Mouse (Mus musculus) limb, embryonic 15.5 days (tissue): ENCODE data around the gene Cep135. TPM values are rescaled to one million over a fixed set of nuclear protein-coding genes. Genes with fewer than 3 reads are reported as not detected.

ENCODE experiments used
- ATAC-seq: fragments of 200-750 bp; cut with Nextera tagmentation; 2 replicates; pipeline ENCODE4 v1.8.0; 2017; ENCODE audit warnings: low read depth, moderate TSS enrichment; ENCODE audit not compliant: insufficient number of reproducible peaks, low FRiP score, low TSS enrichment
- H3K27ac ChIP-seq: fragments of 300-500 bp; sonication (generic); 2 replicates; pipeline ENCODE4 v1.5.1; 2015; ENCODE audit warnings: moderate library complexity, mild to moderate bottlenecking, inconsistent platforms
- H3K27me3 ChIP-seq: fragments of 300-500 bp; sonication (generic); 2 replicates; pipeline ENCODE4 v1.6.1; 2015; ENCODE audit warnings: inconsistent platforms
- H3K36me3 ChIP-seq: fragments of 300-500 bp; sonication (generic); 2 replicates; pipeline ENCODE4 v1.6.1; 2015; ENCODE audit warnings: inconsistent platforms
- H3K4me1 ChIP-seq: fragments of 300-500 bp; sonication (generic); 2 replicates; pipeline ENCODE4 v1.6.1; 2015; ENCODE audit warnings: inconsistent platforms
- H3K4me2 ChIP-seq: fragments of 300-500 bp; sonication (generic); 2 replicates; pipeline ENCODE4 v1.6.1; 2015; ENCODE audit warnings: mild to moderate bottlenecking, inconsistent platforms
- H3K4me3 ChIP-seq: fragments of 300-500 bp; sonication (generic); 2 replicates; pipeline ENCODE4 v1.5.1; 2015; ENCODE audit warnings: mild to moderate bottlenecking, inconsistent platforms
- H3K9ac ChIP-seq: fragments of 300-500 bp; sonication (generic); 2 replicates; pipeline ENCODE4 v1.6.1; 2015; ENCODE audit warnings: inconsistent platforms
- H3K9me3 ChIP-seq: fragments of 300-500 bp; sonication (generic); 2 replicates; pipeline ENCODE4 v1.6.1; 2016; ENCODE audit warnings: inconsistent platforms
- WGBS: fragments of 180-500 bp; shearing (Covaris S2); methylation state at CpG from one replicate; pipeline ENCODE4 v1.1.7; 2015; 5-methylcytosine and 5-hydroxymethylcytosine counted together
- polyA plus RNA-seq: library from polyadenylated mRNA; unstranded; fragments of >200 nt; fragmentation: Nextera tagmentation; extraction: Ambion mirVana; gene quantifications from 2 replicates; pipeline ENCODE4 v1.2.1, GENCODE M21; 2015

The Cep135 gene
- polyA plus RNA-seq, 1 experiment from 2014 or later, result 6.2 TPM

GRCm38 (mm10) chr5:76649897-76650296 lies 61.4 kb downstream of the Cep135 start:
- 68% methylated on average over 4 of the region's 4 CpGs for WGBS
- Histone ChIP-seq H3K27ac (no peak overlapping the region), H3K4me3 (no peak overlapping the region), H3K36me3 (no peaks in the 10 kb centered on the region), H3K4me1 (no peaks in the 10 kb centered on the region), H3K9me3 (no peaks in the 10 kb centered on the region), H3K4me2 (no peak overlapping the region), H3K9ac (no peak overlapping the region), H3K27me3 (no peaks in the 10 kb centered on the region)
- ATAC-seq, result no peak

GRCm38 (mm10) chr5:76651151-76651725 lies 62.7 kb downstream of the Cep135 start:
- no peaks in the 10 kb centered on the region for H3K9me3 ChIP-seq
- no peak for ATAC-seq
- H3K9ac ChIP-seq, result no peak overlapping the region
- no peaks in the 10 kb centered on the region for H3K36me3 ChIP-seq
- H3K4me2 ChIP-seq, result no peak overlapping the region
- no peaks in the 10 kb centered on the region for H3K27me3 ChIP-seq
- WGBS, result 65% methylated on average over 5 of the region's 5 CpGs
- H3K4me1 ChIP-seq, result no peaks in the 10 kb centered on the region
- H3K4me3 ChIP-seq, result no peak overlapping the region
- H3K27ac ChIP-seq, result no peak overlapping the region

GRCm38 (mm10) chr5:76656212-76656611 lies 67.7 kb downstream of the Cep135 start, which contains the start of gene C530008M17Rik:
TSS of gene C530008M17Rik (plus strand) at chr5:76656512.
- ATAC-seq, result no peak
- no peaks in the 10 kb centered on the region for H3K36me3 ChIP-seq
- no peaks in the 10 kb centered on the region for H3K27me3 ChIP-seq
- peaks cover 8% of the 10 kb centered on the region for H3K4me1 ChIP-seq
- peak within 1 kb of the TSS; percentile 74 for H3K4me3 ChIP-seq
- peak within 1 kb of the TSS; percentile 72 for H3K27ac ChIP-seq
- H3K9ac ChIP-seq, result peak within 1 kb of the TSS; percentile 82; the same call in 1 of the 2 replicates
- peak within 1 kb of the TSS; percentile 94 for H3K4me2 ChIP-seq
- no peaks in the 10 kb centered on the region for H3K9me3 ChIP-seq
- WGBS, result 79% methylated on average over 2 of the region's 2 CpGs

- peak overlapping the region; percentile 74 for H3K4me3 ChIP-seq
- peak overlapping the region; percentile 82 for H3K9ac ChIP-seq
- peak overlapping the region; percentile 94 for H3K4me2 ChIP-seq
- H3K36me3 ChIP-seq, result no peaks in the 10 kb centered on the region
- under 1% methylated on average over 70 of the region's 80 CpGs for WGBS
- no peaks in the 10 kb centered on the region for H3K27me3 ChIP-seq
- H3K4me1 ChIP-seq, result peaks cover 11% of the 10 kb centered on the region
- peak overlapping the region; percentile 72 for H3K27ac ChIP-seq
- H3K9me3 ChIP-seq, result no peaks in the 10 kb centered on the region
- peak; percentile 85 for ATAC-seq
Measured at GRCm38 (mm10) chr5:76657245-76658083, 69.0 kb downstream of the Cep135 start.

- Histone ChIP-seq H3K27me3 (no peaks in the 10 kb centered on the region), H3K9ac (peak overlapping the region; percentile 82), H3K27ac (peak overlapping the region; percentile 72), H3K36me3 (no peaks in the 10 kb centered on the region), H3K4me2 (peak overlapping the region; percentile 94), H3K4me3 (peak overlapping the region; percentile 74), H3K9me3 (no peaks in the 10 kb centered on the region), H3K4me1 (peaks cover 11% of the 10 kb centered on the region)
- WGBS, result 2% methylated on average over 38 of the region's 38 CpGs
- ATAC-seq, result 0 out of 2 replicates have a peak, but pooled peaks have one; percentile 5
Measured at GRCm38 (mm10) chr5:76658084-76658934, 69.8 kb downstream of the Cep135 start.

- WGBS, result 80% methylated on average over 8 of the region's 8 CpGs
- ATAC-seq, result no peak
- no peaks in the 10 kb centered on the region for H3K36me3 ChIP-seq
- H3K27ac ChIP-seq, result no peak overlapping the region
- no peak overlapping the region for H3K9ac ChIP-seq
- H3K4me2 ChIP-seq, result no peak overlapping the region
- H3K27me3 ChIP-seq, result no peaks in the 10 kb centered on the region
- peaks cover 11% of the 10 kb centered on the region for H3K4me1 ChIP-seq
- no peak overlapping the region for H3K4me3 ChIP-seq
- no peaks in the 10 kb centered on the region for H3K9me3 ChIP-seq
Measured at GRCm38 (mm10) chr5:76659958-76660635, 71.6 kb downstream of the Cep135 start.

- WGBS, result 53% methylated on average over 4 of the region's 4 CpGs
- no peak overlapping the region for H3K9ac ChIP-seq
- H3K27me3 ChIP-seq, result no peaks in the 10 kb centered on the region
- no peak overlapping the region for H3K4me2 ChIP-seq
- H3K9me3 ChIP-seq, result no peaks in the 10 kb centered on the region
- no peak for ATAC-seq
- no peak overlapping the region for H3K27ac ChIP-seq
- no peaks in the 10 kb centered on the region for H3K36me3 ChIP-seq
- H3K4me1 ChIP-seq, result peaks cover 11% of the 10 kb centered on the region
- H3K4me3 ChIP-seq, result no peak overlapping the region
Measured at GRCm38 (mm10) chr5:76661310-76661709, 72.8 kb downstream of the Cep135 start.

GRCm38 (mm10) chr5:76664936-76665335 lies 76.4 kb downstream of the Cep135 start:
- no peak overlapping the region for H3K27ac ChIP-seq
- H3K27me3 ChIP-seq, result no peaks in the 10 kb centered on the region
- H3K9me3 ChIP-seq, result no peaks in the 10 kb centered on the region
- WGBS, result 68% methylated on average over 7 of the region's 7 CpGs
- no peak for ATAC-seq
- no peak overlapping the region for H3K4me2 ChIP-seq
- no peak overlapping the region for H3K4me3 ChIP-seq
- H3K4me1 ChIP-seq, result peaks cover 6% of the 10 kb centered on the region
- no peaks in the 10 kb centered on the region for H3K36me3 ChIP-seq
- H3K9ac ChIP-seq, result no peak overlapping the region

GRCm38 (mm10) chr5:76665421-76665820 lies 76.9 kb downstream of the Cep135 start:
- ATAC-seq, result no peak
- Histone ChIP-seq H3K4me3 (no peak overlapping the region), H3K27me3 (no peaks in the 10 kb centered on the region), H3K4me1 (peaks cover 4% of the 10 kb centered on the region), H3K4me2 (no peak overlapping the region), H3K9ac (no peak overlapping the region), H3K36me3 (no peaks in the 10 kb centered on the region), H3K27ac (no peak overlapping the region), H3K9me3 (no peaks in the 10 kb centered on the region)
- 28% methylated on average over 7 of the region's 7 CpGs for WGBS

- H3K9me3 ChIP-seq, result no peaks in the 10 kb centered on the region
- no peak overlapping the region for H3K4me2 ChIP-seq
- H3K4me1 ChIP-seq, result peaks cover 3% of the 10 kb centered on the region; the same call in 1 of the 2 replicates
- ATAC-seq, result no peak
- no peak overlapping the region for H3K4me3 ChIP-seq
- no peaks in the 10 kb centered on the region for H3K27me3 ChIP-seq
- no peak overlapping the region for H3K9ac ChIP-seq
- H3K36me3 ChIP-seq, result no peaks in the 10 kb centered on the region
- H3K27ac ChIP-seq, result no peak overlapping the region
- WGBS, result 71% methylated on average over 6 of the region's 6 CpGs
Measured at GRCm38 (mm10) chr5:76666026-76666756, 77.7 kb downstream of the Cep135 start.

GRCm38 (mm10) chr5:76668118-76668517 lies 79.6 kb downstream of the Cep135 start:
- Histone ChIP-seq H3K4me3 (no peak overlapping the region), H3K9me3 (no peaks in the 10 kb centered on the region), H3K9ac (no peak overlapping the region), H3K4me2 (no peak overlapping the region), H3K27ac (no peak overlapping the region), H3K36me3 (no peaks in the 10 kb centered on the region), H3K4me1 (peaks cover 2% of the 10 kb centered on the region; the same call in 1 of the 2 replicates), H3K27me3 (no peaks in the 10 kb centered on the region)
- ATAC-seq, result no peak
- 52% methylated on average over 5 of the region's 5 CpGs for WGBS
